Mouse (Mus musculus) lung, adult 2 months (tissue): ENCODE data around the gene Usp6nl.

Experiments used
- CTCF ChIP-seq: fragments of 200-500 bp; IDR thresholded peaks from 2 replicates; pipeline ENCODE4 v1.5.1; 2011; ENCODE audit warnings: mild to moderate bottlenecking, low read length, control low read depth; ENCODE audit not compliant: insufficient read depth
- POLR2A ChIP-seq: fragments of 200-500 bp; IDR thresholded peaks from 2 replicates; pipeline ENCODE4 v1.6.1; 2011; ENCODE audit warnings: low read depth, mild to moderate bottlenecking, control low read depth, low read length, borderline replicate concordance; ENCODE audit errors: extremely low read depth

DNA sequence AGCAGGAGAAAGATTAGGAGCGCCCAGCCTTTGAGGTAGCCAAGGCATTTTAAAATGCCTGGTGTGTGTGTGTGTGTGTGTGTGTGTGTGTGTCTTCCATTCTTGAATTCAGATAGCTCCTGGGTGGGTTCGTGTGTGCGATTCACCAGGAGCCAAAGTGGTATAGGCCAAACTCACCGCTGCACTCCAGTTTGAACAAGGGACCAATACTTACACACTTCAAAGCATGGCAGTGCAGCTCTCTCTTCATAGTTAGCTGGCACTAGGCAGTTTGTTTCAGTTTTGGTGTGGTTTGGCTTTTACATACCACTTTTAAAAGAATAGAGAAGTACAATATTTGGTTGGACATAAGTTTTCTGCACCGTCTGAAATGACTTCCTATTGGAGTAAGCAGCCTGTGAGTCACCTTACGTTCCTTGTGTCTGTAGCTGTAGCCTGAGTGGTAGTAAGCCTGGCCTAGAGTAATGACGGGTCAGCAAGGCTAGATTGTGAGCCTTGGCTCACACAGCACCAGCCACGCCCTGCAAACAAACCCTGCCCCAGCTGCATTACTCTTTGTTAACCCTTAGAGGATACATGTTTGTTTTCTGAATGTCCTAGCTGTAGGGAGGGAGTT lies 56.2 kb downstream of the Usp6nl start:
- TF ChIP-seq CTCF (no peak), POLR2A (no peak)
